Comparison of ENCODE assay signal across 17 mouse cellular contexts in genomic region chr16:92230476-92230931, GRCm38 (mm10).
A peak's percentile ranks its signal among the peaks of the same experiment; 100 is the strongest.
DNase-seq lines count a peak whose midpoint lies in the region; ATAC-seq and TF ChIP-seq lines count a peak whose summit lies in the region.
"Had no signal": no experiment of that assay in that cellular context is flagged by ENCODE, and none has a peak within 500 bp of the region (broad histone marks: within the 10 kb centered on the region; RNA-seq: fewer than 3 reads in every experiment).

No protein-coding gene starts in this region.

- no peaks in the 10 kb centered on the region for H3K27me3 ChIP-seq in neural tube, embryonic 13.5 days
- no peaks in the 10 kb centered on the region for H3K27me3 ChIP-seq in limb, embryonic 11.5 days (ENCODE audit: control insufficient read depth, insufficient read depth, low read length)
- H3K27me3 ChIP-seq in intestine, postnatal 0 days (replicated peaks; ENCODE audit: control insufficient read depth, insufficient read depth, low read length): no peaks in the 10 kb centered on the region
- H3K27me3 ChIP-seq: forebrain, embryonic 15.5 days; heart, embryonic 15.5 days; lung, embryonic 15.5 days had no signal

- no peak overlapping the region for H3K4me3 ChIP-seq in neural tube, embryonic 13.5 days
- no peak overlapping the region for H3K4me3 ChIP-seq in limb, embryonic 11.5 days (ENCODE audit: low read depth, low read length)
- no peak overlapping the region for H3K4me3 ChIP-seq in intestine, postnatal 0 days (ENCODE audit: low read depth, low read length)
- H3K4me3 ChIP-seq: forebrain, embryonic 15.5 days; heart, embryonic 15.5 days; lung, embryonic 15.5 days; myocyte had no signal

- H3K4me1 ChIP-seq in neural tube, embryonic 13.5 days (replicated peaks): peaks cover 17% of the 10 kb centered on the region
- 0 out of 2 replicates have a peak, but pooled peaks cover 3% of the 10 kb centered on the region for H3K4me1 ChIP-seq in limb, embryonic 11.5 days (ENCODE audit: control insufficient read depth, insufficient read depth, low read length)
- 0 out of 2 replicates have a peak, but pooled peaks cover 5% of the 10 kb centered on the region for H3K4me1 ChIP-seq in intestine, postnatal 0 days (replicated peaks; ENCODE audit: control insufficient read depth, insufficient read depth, low read length)
- H3K4me1 ChIP-seq: forebrain, embryonic 15.5 days had no signal

- H3K9me3 ChIP-seq in neural tube, embryonic 13.5 days: no peaks in the 10 kb centered on the region
- H3K9me3 ChIP-seq in limb, embryonic 11.5 days (ENCODE audit: control insufficient read depth, low read length): no peaks in the 10 kb centered on the region
- H3K9me3 ChIP-seq in intestine, postnatal 0 days (ENCODE audit: control insufficient read depth): no peaks in the 10 kb centered on the region
- H3K9me3 ChIP-seq: forebrain, embryonic 15.5 days; heart, embryonic 15.5 days; lung, embryonic 15.5 days had no signal

- peak; percentile 14 for DNase-seq in embryo, embryonic 10 days (ENCODE audit: low spot score)
- no peak for DNase-seq in embryo, embryonic 9.5 days (ENCODE audit: extremely low spot score)
- DNase-seq in neural tube, embryonic 10.5 days (ENCODE audit: extremely low spot score, low spot score): no peak
- peak; percentile 71 for DNase-seq in limb, embryonic 11.5 days (ENCODE audit: low spot score)
- DNase-seq in right cerebral cortex, postnatal 10 days (ENCODE audit: low spot score in 2 of 2): no peak
- no peak for DNase-seq in right cerebral cortex, adult 2 months (ENCODE audit: low spot score in 2 of 2)
- DNase-seq: adrenal gland, postnatal 10 days; cerebellum, adult 8-10 months; heart, adult 18-20 months; kidney, adult 2 months had no signal

- peak; percentile 73; the same call in 1 of the 2 replicates for ATAC-seq in neural tube, embryonic 13.5 days (ENCODE audit: low read depth)
- ATAC-seq in limb, embryonic 11.5 days (ENCODE audit: insufficient number of reproducible peaks, low FRiP score, low TSS enrichment, low read depth): peak; percentile 78; the same call in 1 of the 2 replicates
- ATAC-seq in intestine, postnatal 0 days: no peak
- ATAC-seq: forebrain, embryonic 15.5 days had no signal

- H3K9ac ChIP-seq in neural tube, embryonic 13.5 days: no peak overlapping the region
- no peak overlapping the region for H3K9ac ChIP-seq in limb, embryonic 11.5 days (ENCODE audit: low read length)
- no peak overlapping the region for H3K9ac ChIP-seq in intestine, postnatal 0 days (ENCODE audit: low read depth, low read length)
- H3K9ac ChIP-seq: forebrain, embryonic 15.5 days; heart, embryonic 15.5 days; lung, embryonic 15.5 days had no signal

- 60% methylated on average over 6 of the region's 6 CpGs for WGBS in neural tube, embryonic 13.5 days
- WGBS in limb, embryonic 11.5 days: 15% methylated on average over 6 of the region's 6 CpGs
- 67% methylated on average over 6 of the region's 6 CpGs for WGBS in intestine, postnatal 0 days

- no peak for TF ChIP-seq CTCF in intestine, postnatal 0 days (IDR thresholded peaks at IDR 0.05; ENCODE audit: low read depth)

- no peak overlapping the region for H3K4me2 ChIP-seq in neural tube, embryonic 13.5 days
- H3K4me2 ChIP-seq in limb, embryonic 11.5 days (ENCODE audit: low read depth, severe bottlenecking): no peak overlapping the region
- no peak overlapping the region for H3K4me2 ChIP-seq in intestine, postnatal 0 days (replicated peaks; ENCODE audit: low read depth)
- H3K4me2 ChIP-seq: forebrain, embryonic 15.5 days; heart, embryonic 15.5 days; lung, embryonic 15.5 days; midbrain, embryonic 11.5 days had no signal

- H3K36me3 ChIP-seq in neural tube, embryonic 13.5 days: no peaks in the 10 kb centered on the region
- H3K36me3 ChIP-seq in limb, embryonic 11.5 days (ENCODE audit: control insufficient read depth, insufficient read depth, low read length): no peaks in the 10 kb centered on the region
- H3K36me3 ChIP-seq in intestine, postnatal 0 days (ENCODE audit: control insufficient read depth, insufficient read depth): no peaks in the 10 kb centered on the region
- H3K36me3 ChIP-seq: forebrain, embryonic 15.5 days; heart, embryonic 15.5 days; lung, embryonic 15.5 days had no signal

- 0 out of 2 replicates have a peak overlapping the region, but pooled peaks have one; percentile 13 for H3K27ac ChIP-seq in neural tube, embryonic 13.5 days (replicated peaks)
- no peak overlapping the region; the same call in 1 of the 2 replicates for H3K27ac ChIP-seq in limb, embryonic 11.5 days (replicated peaks; ENCODE audit: low read depth, low read length)
- H3K27ac ChIP-seq in intestine, postnatal 0 days (ENCODE audit: low read depth, low read length): no peak overlapping the region
- H3K27ac ChIP-seq: forebrain, embryonic 15.5 days; heart, embryonic 15.5 days; lung, embryonic 15.5 days had no signal

Comparison
In these comparisons a context has a peak if more than half of its experiments do, and no peak if none do; other contexts are left out.
1. DNase-seq: peak in embryo, embryonic 10 days (single experiment) and limb, embryonic 11.5 days (single experiment); none in embryo, embryonic 9.5 days (single experiment), neural tube, embryonic 10.5 days (single experiment), right cerebral cortex, postnatal 10 days (0 of 2) and right cerebral cortex, adult 2 months (0 of 2).